Mouse (Mus musculus) lung, embryonic 14.5 days (tissue): Measurements from ENCODE around the gene Zfp827. TPM values are rescaled to one million over a fixed set of nuclear protein-coding genes. Genes with fewer than 3 reads are reported as not detected.
A peak's percentile ranks its signal among the peaks of the same experiment; 100 is the strongest.

ENCODE experiments used
- ATAC-seq: fragments of 200-750 bp; cut with Nextera tagmentation; 2 replicates; pipeline ENCODE4 v1.8.0; 2017; ENCODE audit warnings: mild to moderate bottlenecking, moderate TSS enrichment, moderate library complexity; ENCODE audit not compliant: insufficient read depth
- DNase-seq: peaks from one replicate; pipeline ENCODE4 v3.0.0-alpha.2; 2015
- H3K27ac ChIP-seq: fragments of 300-500 bp; sonication (generic); 2 replicates; pipeline ENCODE4 v1.5.1; 2014; ENCODE audit warnings: low read depth, mild to moderate bottlenecking, moderate library complexity
- H3K27me3 ChIP-seq: fragments of 300-500 bp; sonication (generic); 2 replicates; pipeline ENCODE4 v1.6.1; 2014; ENCODE audit warnings: low read length, control low read depth; ENCODE audit not compliant: insufficient read depth
- H3K36me3 ChIP-seq: fragments of 300-500 bp; sonication (generic); 2 replicates; pipeline ENCODE4 v1.6.1; 2014; ENCODE audit warnings: control low read depth; ENCODE audit not compliant: insufficient read depth
- H3K4me1 ChIP-seq: fragments of 300-500 bp; sonication (generic); 2 replicates; pipeline ENCODE4 v1.6.1; 2014; ENCODE audit warnings: antibody characterized with exemption, control low read depth; ENCODE audit not compliant: insufficient read depth
- H3K4me2 ChIP-seq: fragments of 300-500 bp; sonication (generic); 2 replicates; pipeline ENCODE4 v1.6.1; 2014; ENCODE audit warnings: mild to moderate bottlenecking
- H3K4me3 ChIP-seq: fragments of 300-500 bp; sonication (generic); 2 replicates; pipeline ENCODE4 v1.5.1; 2014; ENCODE audit warnings: low read depth, low read length
- H3K9ac ChIP-seq: fragments of 300-500 bp; sonication (generic); 2 replicates; pipeline ENCODE4 v1.6.1; 2014
- H3K9me3 ChIP-seq: fragments of 300-500 bp; sonication (generic); 2 replicates; pipeline ENCODE4 v1.6.1; 2016; ENCODE audit warnings: low read depth, low read length, control low read depth
- CTCF ChIP-seq: IDR thresholded peaks from 2 replicates; pipeline ENCODE4 v1.5.1; 2016; ENCODE audit warnings: antibody characterized with exemption, low read depth
- WGBS: fragments of 180-500 bp; shearing (Covaris S2); extraction: QIAGEN DNeasy Blood & Tissue Kit; methylation state at CpG from one replicate; pipeline ENCODE4 v1.1.7; 2014; 5-methylcytosine and 5-hydroxymethylcytosine counted together
- polyA plus RNA-seq: library from polyadenylated mRNA; unstranded; fragments of >200 nt; fragmentation: Nextera tagmentation; extraction: Ambion mirVana; gene quantifications from 2 replicates; pipeline ENCODE4 v1.2.1, GENCODE M21; 2014

The Zfp827 gene
- polyA plus RNA-seq, 1 experiment from 2014 or later, result 9.5 TPM

DNA sequence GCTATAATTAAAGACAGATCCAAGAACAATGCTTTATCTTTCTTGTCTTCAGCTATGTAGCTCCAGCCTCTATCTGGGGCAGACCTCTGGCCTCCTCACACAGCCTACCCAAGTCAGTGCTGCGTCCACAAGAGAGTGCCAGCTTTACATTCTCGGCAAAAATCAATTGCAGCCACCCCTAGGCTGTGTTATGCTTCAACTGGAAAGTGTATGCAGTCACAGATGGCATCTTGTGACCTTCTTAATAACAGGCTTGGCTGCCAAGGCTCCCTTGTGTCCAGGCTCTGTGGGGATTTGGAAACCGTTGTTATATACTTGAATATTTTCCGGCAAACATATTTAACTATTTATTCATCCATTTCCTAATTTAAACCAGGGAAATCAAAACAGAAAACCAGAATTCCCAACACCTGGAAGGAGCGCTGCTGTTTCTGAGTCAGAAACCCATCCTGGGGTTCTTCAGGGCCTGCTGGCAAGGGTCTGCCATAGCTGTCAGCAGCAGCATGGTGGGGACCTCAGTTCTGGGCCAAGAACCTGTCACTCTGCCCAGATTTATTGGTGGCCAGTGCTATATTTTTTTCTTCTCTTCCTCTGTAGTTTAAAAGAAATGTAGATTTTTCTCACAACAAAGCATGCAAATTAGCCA lies 194.0 kb downstream of the Zfp827 start:
- peak; percentile 52; the same call in 1 of the 2 replicates for ATAC-seq
- no peaks in the 10 kb centered on the region for H3K36me3 ChIP-seq
- no peak overlapping the region for H3K4me2 ChIP-seq
- DNase-seq, result peak; percentile 27
- TF ChIP-seq CTCF, result no peak
- no peak overlapping the region for H3K9ac ChIP-seq
- H3K9me3 ChIP-seq, result no peaks in the 10 kb centered on the region
- no peak overlapping the region for H3K27ac ChIP-seq
- 0 out of 2 replicates have a peak, but pooled peaks cover 6% of the 10 kb centered on the region for H3K4me1 ChIP-seq
- WGBS, result 59% methylated on average over 5 of the region's 5 CpGs
- no peak overlapping the region for H3K4me3 ChIP-seq
- H3K27me3 ChIP-seq, result no peaks in the 10 kb centered on the region

DNA sequence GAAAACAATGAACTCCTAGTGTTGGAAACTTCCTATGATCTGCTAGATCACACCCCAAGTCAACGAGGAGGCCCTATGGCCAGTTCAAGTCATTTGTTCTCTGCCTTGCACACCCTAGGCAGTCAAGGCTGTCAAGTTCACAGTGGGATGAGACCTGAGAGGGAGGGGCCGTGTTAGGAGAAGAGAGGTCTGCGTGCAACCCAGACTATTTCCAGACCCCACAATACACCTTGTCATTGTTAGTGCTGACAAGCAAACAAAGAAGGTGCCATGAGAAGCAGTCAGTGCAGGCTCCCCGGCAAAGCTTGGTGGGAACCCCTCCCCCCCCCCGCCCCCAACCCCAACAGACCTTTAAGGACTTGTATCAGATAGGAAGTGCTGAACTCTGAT lies 194.5 kb downstream of the Zfp827 start:
- H3K27ac ChIP-seq, result no peak overlapping the region
- no peak overlapping the region for H3K4me3 ChIP-seq

DNA sequence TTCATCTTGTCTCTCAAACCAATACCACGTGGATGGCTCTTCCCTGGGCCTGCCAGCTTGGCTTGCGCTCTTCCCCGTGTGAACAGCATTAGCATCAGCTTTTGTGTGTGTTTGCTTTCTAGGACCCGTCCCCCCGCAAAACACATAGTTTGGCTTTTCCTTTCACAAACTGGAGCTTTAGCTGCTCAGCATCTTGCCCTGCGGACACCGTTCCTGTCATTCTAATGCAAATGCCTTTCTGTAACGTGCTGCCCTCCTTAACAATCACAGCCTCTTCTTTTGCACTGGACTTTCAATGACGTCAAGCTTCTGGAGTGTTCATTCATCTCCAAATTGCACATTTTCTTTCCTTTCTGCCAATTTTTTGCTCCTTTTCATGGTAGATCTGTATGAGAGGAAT lies 196.1 kb downstream of the Zfp827 start:
- Histone ChIP-seq H3K9me3 (no peaks in the 10 kb centered on the region), H3K4me2 (no peak overlapping the region), H3K4me1 (0 out of 2 replicates have a peak, but pooled peaks cover 6% of the 10 kb centered on the region), H3K27me3 (no peaks in the 10 kb centered on the region), H3K36me3 (no peaks in the 10 kb centered on the region), H3K4me3 (no peak overlapping the region), H3K27ac (no peak overlapping the region), H3K9ac (no peak overlapping the region)
- no peak for TF ChIP-seq CTCF
- no peak for ATAC-seq
- WGBS, result 84% methylated on average over 9 of the region's 9 CpGs
- no peak for DNase-seq

More for the DNA sequence above, 194.5 kb downstream of the Zfp827 start:
- 58% methylated on average over 5 of the region's 5 CpGs for WGBS
- Histone ChIP-seq H3K36me3 (no peaks in the 10 kb centered on the region), H3K9me3 (no peaks in the 10 kb centered on the region), H3K9ac (no peak overlapping the region), H3K4me2 (no peak overlapping the region), H3K4me1 (0 out of 2 replicates have a peak, but pooled peaks cover 6% of the 10 kb centered on the region), H3K27me3 (no peaks in the 10 kb centered on the region)
- TF ChIP-seq CTCF, result no peak
- DNase-seq, result no peak
- no peak for ATAC-seq

DNA sequence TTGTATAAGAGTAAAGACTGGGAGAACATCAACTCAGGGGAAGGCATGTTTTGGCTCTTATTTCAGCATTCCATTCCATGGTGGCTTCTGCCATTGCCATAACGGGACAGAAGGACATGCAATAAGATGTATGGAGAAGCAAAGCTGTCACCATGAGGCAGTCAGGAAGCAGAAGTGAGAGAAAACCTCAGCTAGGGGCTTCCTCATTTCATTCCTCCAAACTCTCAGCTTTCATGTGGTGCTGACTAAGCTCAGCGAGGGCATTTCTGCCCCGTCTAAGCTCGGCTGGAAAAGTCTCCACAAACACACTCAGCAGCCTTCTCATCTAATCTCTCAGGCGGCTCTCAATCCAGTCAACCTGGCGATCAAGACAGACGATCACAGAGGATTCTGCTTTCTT lies 197.3 kb downstream of the Zfp827 start:
- WGBS, result 55% methylated on average over 7 of the region's 7 CpGs
- Histone ChIP-seq H3K27ac (no peak overlapping the region), H3K9ac (no peak overlapping the region), H3K4me1 (0 out of 2 replicates have a peak, but pooled peaks cover 6% of the 10 kb centered on the region), H3K4me2 (no peak overlapping the region), H3K27me3 (no peaks in the 10 kb centered on the region), H3K9me3 (no peaks in the 10 kb centered on the region), H3K36me3 (no peaks in the 10 kb centered on the region), H3K4me3 (no peak overlapping the region)
- ATAC-seq, result no peak
- no peak for DNase-seq
- no peak for TF ChIP-seq CTCF

DNA sequence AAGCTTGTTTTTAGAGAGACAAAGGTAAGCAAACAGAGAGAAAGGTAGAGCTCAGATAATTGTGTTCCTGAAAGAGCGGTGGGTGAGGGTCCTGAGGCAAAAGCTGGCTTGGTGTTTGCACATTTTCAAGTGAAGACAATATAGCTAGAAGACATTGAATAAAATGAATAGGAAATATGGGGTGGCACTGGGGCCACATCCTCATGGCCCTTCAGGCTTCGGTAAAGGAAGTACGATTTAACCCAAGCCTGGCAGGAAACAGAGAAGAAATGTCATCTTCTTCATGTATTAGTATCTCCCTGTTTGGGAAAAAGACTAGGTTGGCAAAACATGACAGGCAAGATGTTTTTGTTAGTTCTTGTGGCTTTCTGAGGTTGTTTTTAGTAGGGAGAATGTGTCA lies 197.8 kb downstream of the Zfp827 start:
- Histone ChIP-seq H3K9me3 (no peaks in the 10 kb centered on the region), H3K36me3 (no peaks in the 10 kb centered on the region), H3K4me3 (no peak overlapping the region), H3K27me3 (no peaks in the 10 kb centered on the region), H3K4me1 (0 out of 2 replicates have a peak, but pooled peaks cover 6% of the 10 kb centered on the region), H3K4me2 (no peak overlapping the region), H3K9ac (no peak overlapping the region), H3K27ac (no peak overlapping the region)
- TF ChIP-seq CTCF, result no peak
- ATAC-seq, result no peak
- DNase-seq, result no peak
- WGBS, result 80% methylated on average over 3 of the region's 3 CpGs

DNA sequence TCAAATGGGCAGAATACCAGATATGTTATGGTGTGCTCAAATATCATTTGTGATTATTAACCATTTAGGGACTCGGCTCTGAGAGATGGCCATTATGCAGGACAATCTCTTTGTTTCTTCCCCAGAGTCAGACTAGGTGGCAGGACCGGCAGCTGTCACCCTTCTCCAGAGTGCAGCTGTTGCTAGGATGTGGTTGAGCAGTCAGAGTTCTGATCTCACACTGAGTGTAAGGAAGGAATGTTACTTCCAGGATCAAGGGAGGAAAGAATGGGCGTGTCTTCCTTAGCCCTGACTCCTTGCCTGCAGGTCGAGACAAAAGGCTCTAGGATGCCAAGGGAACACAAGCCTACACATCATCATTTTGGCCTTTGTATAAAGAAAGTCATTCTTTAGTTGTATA lies 199.0 kb downstream of the Zfp827 start:
- Histone ChIP-seq H3K27ac (no peak overlapping the region), H3K27me3 (no peaks in the 10 kb centered on the region), H3K4me3 (no peak overlapping the region), H3K9me3 (no peaks in the 10 kb centered on the region), H3K36me3 (no peaks in the 10 kb centered on the region), H3K4me1 (0 out of 2 replicates have a peak, but pooled peaks cover 2% of the 10 kb centered on the region), H3K4me2 (no peak overlapping the region), H3K9ac (no peak overlapping the region)
- DNase-seq, result no peak
- ATAC-seq, result no peak
- TF ChIP-seq CTCF, result no peak
- 66% methylated on average over 4 of the region's 4 CpGs for WGBS

DNA sequence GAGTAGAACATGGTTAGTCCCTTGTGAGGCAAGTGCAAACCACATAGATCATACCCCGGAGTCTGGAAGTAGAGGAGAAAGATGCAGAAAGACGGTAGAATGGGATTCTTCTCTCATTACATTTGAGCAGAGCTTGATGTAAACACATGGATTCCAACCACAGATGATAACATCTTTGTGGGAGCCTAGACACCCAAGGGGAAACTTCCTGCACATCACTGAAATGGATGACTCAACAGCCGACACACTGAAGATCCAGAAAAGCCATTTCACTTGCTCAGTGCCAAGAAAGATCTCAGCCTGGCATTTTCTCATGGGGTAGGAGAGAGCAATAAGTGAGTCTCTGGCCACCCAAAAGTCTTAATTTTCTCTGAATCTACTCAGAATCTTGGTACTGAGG lies 199.7 kb downstream of the Zfp827 start:
- Histone ChIP-seq H3K27me3 (no peaks in the 10 kb centered on the region), H3K4me1 (no peaks in the 10 kb centered on the region), H3K4me2 (no peak overlapping the region), H3K9ac (no peak overlapping the region), H3K27ac (no peak overlapping the region), H3K36me3 (no peaks in the 10 kb centered on the region), H3K4me3 (no peak overlapping the region), H3K9me3 (no peaks in the 10 kb centered on the region)
- 81% methylated on average over 3 of the region's 3 CpGs for WGBS
- TF ChIP-seq CTCF, result no peak
- ATAC-seq, result no peak
- DNase-seq, result no peak
